Mouse (Mus musculus) lung, adult 2 months (tissue): Measurements from ENCODE around the gene Fgf7. TPM values are rescaled to one million over a fixed set of nuclear protein-coding genes. Genes with fewer than 3 reads are reported as not detected.

Experiments
- DNase-seq: peaks from one replicate; pipeline ENCODE4 v3.0.0; 2022
- H3K4me1 ChIP-seq: fragments of 200-500 bp; 2 replicates; pipeline ENCODE4 v1.6.1; 2011; ENCODE audit warnings: low read length; ENCODE audit not compliant: control insufficient read depth, insufficient read depth
- H3K4me3 ChIP-seq: fragments of 200-500 bp; replicated peaks from 2 replicates; pipeline ENCODE3; 2011; ENCODE audit warnings: low read depth, mild to moderate bottlenecking, control low read depth, low read length; ENCODE audit errors: extremely low read depth
- CTCF ChIP-seq: fragments of 200-500 bp; IDR thresholded peaks from 2 replicates; pipeline ENCODE4 v1.5.1; 2011; ENCODE audit warnings: mild to moderate bottlenecking, low read length, control low read depth; ENCODE audit not compliant: insufficient read depth
- POLR2A ChIP-seq: fragments of 200-500 bp; IDR thresholded peaks from 2 replicates; pipeline ENCODE4 v1.6.1; 2011; ENCODE audit warnings: low read depth, mild to moderate bottlenecking, control low read depth, low read length, borderline replicate concordance; ENCODE audit errors: extremely low read depth
- WGBS: fragments of 180-500 bp; shearing (Covaris S2); methylation state at CpG from one replicate; pipeline ENCODE4 v1.1.7; 2018; 5-methylcytosine and 5-hydroxymethylcytosine counted together
- polyA plus RNA-seq: library from polyadenylated mRNA; depleted of rRNA; stranded (reverse); fragments of >200 nt; gene quantifications from 2 replicates; pipeline ENCODE4 v1.2.3, GENCODE M21; 2012

The Fgf7 gene
- polyA plus RNA-seq, 1 experiment, result 17.2 TPM

DNA sequence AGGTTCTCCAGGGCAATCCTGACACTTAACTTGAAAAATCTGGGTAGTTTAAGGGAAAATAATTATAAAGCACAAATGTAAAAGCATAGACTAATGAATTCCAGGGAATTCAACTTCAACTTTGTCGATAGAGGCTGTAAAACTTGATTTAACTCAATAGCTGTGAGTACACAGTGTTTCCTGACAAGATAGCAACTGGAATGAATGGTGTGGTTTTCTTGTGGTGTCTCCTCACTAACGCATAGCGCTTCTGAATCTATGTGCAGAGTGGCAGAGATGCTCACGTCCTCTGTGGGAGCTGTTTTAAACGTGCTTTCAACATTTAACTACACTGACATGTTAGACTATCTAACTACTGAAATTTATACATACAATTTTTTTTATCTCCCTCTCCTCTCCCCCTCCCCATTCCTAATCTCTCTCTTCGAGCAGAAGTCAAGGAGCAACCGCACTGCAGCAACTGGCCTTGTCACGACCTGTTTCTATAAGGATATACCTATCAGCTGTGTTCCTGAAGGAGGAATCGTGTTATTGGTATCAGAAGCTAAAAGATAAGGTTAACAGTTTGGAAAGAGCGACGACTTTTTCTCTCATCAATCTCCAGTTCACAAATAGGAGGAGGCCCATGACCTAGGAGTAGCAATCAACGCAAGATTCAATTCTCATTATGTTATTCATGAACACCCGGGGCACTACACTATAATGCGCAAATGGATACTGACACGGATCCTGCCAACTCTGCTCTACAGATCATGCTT lies 734 bp downstream of the Fgf7 start:
- DNase-seq, result no peak
- Histone ChIP-seq H3K4me3 (peak overlapping the region; percentile 48), H3K4me1 (peaks cover 3% of the 10 kb centered on the region; the same call in 1 of the 2 replicates)
- WGBS, result 59% methylated on average over 15 of the region's 15 CpGs
- TF ChIP-seq POLR2A, result no peak
- TF ChIP-seq CTCF, result no peak

- Histone ChIP-seq H3K4me3 (peak overlapping the region; percentile 55), H3K4me1 (no peaks in the 10 kb centered on the region; the same call in 1 of the 2 replicates)
- 67% methylated on average over 4 of the region's 4 CpGs for WGBS
- DNase-seq, result no peak
- TF ChIP-seq CTCF, result no peak
- no peak for TF ChIP-seq POLR2A
Measured at GRCm38 (mm10) chr2:126036121-126036520, 1.7 kb downstream of the Fgf7 start.

DNA sequence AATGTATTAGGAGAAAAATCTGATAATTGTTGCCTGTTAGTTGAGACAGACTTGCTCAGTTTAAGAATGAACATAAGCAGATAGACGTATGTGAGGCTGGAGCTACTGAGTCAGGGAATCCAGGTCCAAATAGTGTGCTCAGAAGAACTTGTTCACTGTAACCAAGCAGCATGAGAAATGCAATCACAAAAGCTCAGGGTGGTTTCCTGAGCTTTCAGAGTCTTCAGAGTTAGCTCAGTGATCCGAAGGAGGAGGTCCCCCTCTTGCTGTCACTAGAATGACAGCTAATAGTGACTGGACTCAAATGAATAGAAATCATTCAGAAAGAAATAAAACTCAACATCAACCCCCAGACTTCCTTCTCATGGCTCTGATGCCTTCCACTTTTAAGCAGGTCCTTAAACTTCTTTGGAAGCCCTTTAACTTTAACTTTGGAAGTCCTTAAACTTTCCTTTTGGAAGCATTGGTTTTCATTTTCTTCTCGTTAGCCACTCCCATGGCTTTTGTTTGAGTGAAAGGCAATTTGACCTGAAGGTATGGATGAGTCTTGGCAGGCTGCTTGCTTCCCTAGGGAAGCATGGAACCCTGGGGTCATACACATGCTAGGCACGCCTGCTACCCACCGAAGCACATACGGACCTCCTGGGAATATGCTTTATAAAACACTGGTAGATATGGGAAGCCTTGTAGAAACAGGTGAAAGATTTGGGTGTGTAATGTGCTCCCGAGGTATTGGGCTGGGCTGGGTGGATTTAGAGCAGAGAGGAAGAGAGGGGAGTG lies 4.0 kb downstream of the Fgf7 start:
- H3K4me3 ChIP-seq, result peak overlapping the region; percentile 24
- 69% methylated on average over 7 of the region's 7 CpGs for WGBS
- TF ChIP-seq CTCF (no peak), POLR2A (no peak)
- H3K4me1 ChIP-seq, result no peaks in the 10 kb centered on the region
- no peak for DNase-seq

DNA sequence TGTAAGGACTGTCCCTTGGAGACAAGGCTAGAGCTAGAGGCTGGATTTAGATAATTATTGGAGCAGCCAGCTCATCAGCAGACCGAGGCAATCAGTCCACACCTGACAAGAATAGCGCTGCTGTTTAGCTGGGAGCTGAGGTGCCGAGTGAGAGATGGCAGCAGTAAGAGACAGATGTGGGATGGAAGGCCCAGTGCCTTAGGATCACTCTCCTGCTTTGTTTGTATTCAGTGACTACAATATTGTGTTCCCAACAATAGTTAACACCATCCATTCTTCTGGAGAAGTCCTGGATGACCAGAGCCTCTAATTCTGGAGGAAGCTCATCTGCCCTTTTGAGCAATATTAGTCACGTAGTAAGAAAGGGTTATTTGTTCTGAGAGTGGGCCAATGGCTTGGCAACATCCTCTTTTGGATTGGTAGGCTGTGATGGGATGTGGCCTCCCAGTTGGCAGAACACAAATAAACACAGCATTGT lies 5.0 kb downstream of the Fgf7 start:
- WGBS, result 36% methylated on average over 4 of the region's 4 CpGs
- DNase-seq, result peak; percentile 25

GRCm38 (mm10) chr2:126040651-126041050 lies 6.2 kb downstream of the Fgf7 start:
- Histone ChIP-seq H3K4me1 (no peaks in the 10 kb centered on the region), H3K4me3 (no peak overlapping the region)
- 73% methylated on average over 2 of the region's 2 CpGs for WGBS
- TF ChIP-seq CTCF (no peak), POLR2A (no peak)
- DNase-seq, result no peak

More for the DNA sequence above, 5.0 kb downstream of the Fgf7 start:
- Histone ChIP-seq H3K4me3 (no peak overlapping the region), H3K4me1 (no peaks in the 10 kb centered on the region)
- no peak for TF ChIP-seq POLR2A
- TF ChIP-seq CTCF, result no peak

DNA sequence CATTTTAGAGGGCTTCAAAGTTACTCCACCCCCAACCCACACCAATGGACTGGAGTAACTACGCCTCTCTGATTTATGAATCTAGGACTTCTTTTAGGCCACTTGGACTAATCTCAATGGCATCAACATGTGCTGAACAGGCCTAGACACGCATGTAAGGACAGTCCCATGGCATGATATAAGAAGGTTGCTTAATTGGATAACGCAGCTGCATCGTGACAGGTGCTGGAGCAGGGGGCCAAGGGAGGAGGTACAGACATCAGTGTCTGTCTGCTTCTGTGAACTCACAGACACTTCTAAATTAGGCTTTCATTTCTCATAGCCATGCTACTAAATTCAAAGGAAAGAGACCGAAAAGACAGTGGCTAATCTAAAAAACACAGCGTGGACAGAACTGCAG lies 6.8 kb downstream of the Fgf7 start:
- Histone ChIP-seq H3K4me3 (no peak overlapping the region), H3K4me1 (no peaks in the 10 kb centered on the region)
- 77% methylated on average over 6 of the region's 6 CpGs for WGBS
- DNase-seq, result no peak
- TF ChIP-seq CTCF, result no peak
- TF ChIP-seq POLR2A, result no peak

DNA sequence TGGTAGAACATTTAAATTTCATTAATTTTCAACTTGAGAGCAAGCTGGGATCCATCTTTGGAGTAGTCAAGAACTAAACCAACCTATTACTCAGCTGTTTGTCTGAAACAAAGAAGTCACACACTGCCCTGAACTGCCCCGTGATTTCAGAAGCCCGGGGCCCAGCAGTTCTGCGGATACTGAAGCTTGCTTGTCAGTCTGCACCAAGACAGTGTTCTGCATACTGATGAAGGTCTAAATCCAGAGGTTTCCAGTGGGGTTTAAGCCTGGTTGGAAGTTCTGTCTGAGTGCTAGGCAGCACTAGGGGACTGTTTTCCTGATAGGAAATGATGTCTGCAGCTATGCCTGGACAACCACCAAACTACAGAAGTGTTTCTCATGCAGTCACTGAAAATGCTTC lies 8.2 kb downstream of the Fgf7 start:
- Histone ChIP-seq H3K4me1 (no peaks in the 10 kb centered on the region), H3K4me3 (no peak overlapping the region)
- 57% methylated on average over 3 of the region's 3 CpGs for WGBS
- TF ChIP-seq POLR2A (no peak), CTCF (no peak)
- DNase-seq, result no peak

DNA sequence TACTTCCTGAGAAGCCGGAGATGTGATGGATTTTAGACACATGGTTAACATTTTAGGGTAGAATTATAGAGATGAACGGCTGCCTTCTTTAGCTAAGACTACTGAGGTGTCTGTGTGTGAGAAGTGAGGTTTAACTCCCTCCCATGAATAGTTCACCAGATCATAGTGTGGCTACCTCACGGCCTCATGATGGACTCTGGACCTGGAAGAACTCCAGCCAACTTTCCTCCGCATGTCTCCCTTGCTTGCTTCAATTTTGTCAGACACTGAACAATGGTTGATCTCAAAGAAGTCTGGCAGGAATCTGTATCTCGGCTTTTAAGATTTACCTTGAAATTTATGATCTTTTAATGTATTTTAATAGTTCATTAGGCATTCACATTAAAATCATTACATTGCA lies 11.2 kb downstream of the Fgf7 start:
- 84% methylated on average over 5 of the region's 5 CpGs for WGBS

GRCm38 (mm10) chr2:126052749-126053557 lies 18.5 kb downstream of the Fgf7 start:
- no peak for DNase-seq
- Histone ChIP-seq H3K4me1 (no peaks in the 10 kb centered on the region), H3K4me3 (no peak overlapping the region)
- TF ChIP-seq CTCF, result no peak
- TF ChIP-seq POLR2A, result no peak
- 37% methylated on average over 6 of the region's 6 CpGs for WGBS

More for the DNA sequence above, 11.2 kb downstream of the Fgf7 start:
- TF ChIP-seq CTCF (no peak), POLR2A (no peak)
- Histone ChIP-seq H3K4me1 (no peaks in the 10 kb centered on the region), H3K4me3 (no peak overlapping the region)
- DNase-seq, result no peak
